Mouse (Mus musculus) hindbrain, postnatal 0 days (tissue): ENCODE data around the gene Nr4a1. TPM values are rescaled to one million over a fixed set of nuclear protein-coding genes. Genes with fewer than 3 reads are reported as not detected.

Experiments used
- ATAC-seq: fragments of 200-750 bp; cut with Nextera tagmentation; 2 replicates; pipeline ENCODE4 v1.8.0; 2017; ENCODE audit warnings: mild to moderate bottlenecking, moderate TSS enrichment, moderate library complexity
- DNase-seq: peaks from one replicate; pipeline ENCODE4 v3.0.0-alpha.2; 2015; ENCODE audit warnings: low spot score
- H3K27ac ChIP-seq: fragments of 300-500 bp; sonication (generic); 2 replicates; pipeline ENCODE4 v1.5.1; 2014; ENCODE audit warnings: mild to moderate bottlenecking
- H3K27me3 ChIP-seq: fragments of 300-500 bp; sonication (generic); 2 replicates; pipeline ENCODE4 v1.6.1; 2014; ENCODE audit warnings: low read length, mixed read lengths; ENCODE audit not compliant: insufficient read depth
- H3K36me3 ChIP-seq: fragments of 300-500 bp; sonication (generic); 2 replicates; pipeline ENCODE4 v1.6.1; 2014; ENCODE audit warnings: low read length, mixed read lengths; ENCODE audit not compliant: insufficient read depth
- H3K4me1 ChIP-seq: fragments of 300-500 bp; sonication (generic); 2 replicates; pipeline ENCODE4 v1.6.1; 2014; ENCODE audit warnings: antibody characterized with exemption, low read length, mixed read lengths; ENCODE audit not compliant: insufficient read depth
- H3K4me2 ChIP-seq: fragments of 300-500 bp; sonication (generic); 2 replicates; pipeline ENCODE4 v1.6.1; 2014; ENCODE audit warnings: low read depth, mild to moderate bottlenecking, low read length, moderate library complexity, mixed read lengths
- H3K4me3 ChIP-seq: fragments of 300-500 bp; sonication (generic); 2 replicates; pipeline ENCODE4 v1.5.1; 2014; ENCODE audit warnings: low read length
- H3K9ac ChIP-seq: fragments of 300-500 bp; sonication (generic); replicated peaks from 2 replicates; pipeline ENCODE4 v1.6.1; 2014; ENCODE audit warnings: mild to moderate bottlenecking, low read length, moderate library complexity, mixed read lengths
- H3K9me3 ChIP-seq: fragments of 300-500 bp; sonication (generic); 2 replicates; pipeline ENCODE4 v1.6.1; 2016; ENCODE audit warnings: low read length, mixed read lengths
- CTCF ChIP-seq: IDR thresholded peaks from 2 replicates; pipeline ENCODE4 v1.5.1; 2016; ENCODE audit warnings: antibody characterized with exemption, control low read depth, low read depth
- WGBS: fragments of 180-500 bp; shearing (Covaris S2); extraction: QIAGEN DNeasy Blood & Tissue Kit; methylation state at CpG from one replicate; pipeline ENCODE4 v1.1.7; 2014; 5-methylcytosine and 5-hydroxymethylcytosine counted together
- polyA plus RNA-seq: library from polyadenylated mRNA; unstranded; fragments of >200 nt; fragmentation: Nextera tagmentation; extraction: Ambion mirVana; gene quantifications from 2 replicates; pipeline ENCODE4 v1.2.1, GENCODE M21; 2015
- total RNA-seq: library from RNA; depleted of rRNA; stranded (reverse); fragments of >200 nt; gene quantifications from 2 replicates; pipeline ENCODE4 v1.2.3, GENCODE M21; 2014

Gene Nr4a1
- total and polyA plus RNA-seq, 2 experiments from 2014 or later = 6.5 to 10.3 TPM

- 74% methylated on average over 13 of the region's 13 CpGs for WGBS
- Histone ChIP-seq H3K9me3 (no peaks in the 10 kb centered on the region), H3K27me3 (peaks cover 6% of the 10 kb centered on the region; the same call in 1 of the 2 replicates), H3K4me3 (no peak overlapping the region), H3K9ac (no peak overlapping the region), H3K4me1 (peaks cover 2% of the 10 kb centered on the region), H3K36me3 (no peaks in the 10 kb centered on the region), H3K27ac (no peak overlapping the region), H3K4me2 (no peak overlapping the region)
- no peak for ATAC-seq
- no peak for DNase-seq
- TF ChIP-seq CTCF = no peak
Observed at GRCm38 (mm10) chr15:101260874-101261622, 7.0 kb downstream of the Nr4a1 start.

GRCm38 (mm10) chr15:101262502-101262901 lies 8.4 kb downstream of the Nr4a1 start:
- H3K27me3 ChIP-seq = peaks cover 6% of the 10 kb centered on the region; the same call in 1 of the 2 replicates
- WGBS = 69% methylated on average over 5 of the region's 5 CpGs
- no peak overlapping the region for H3K27ac ChIP-seq
- no peak overlapping the region for H3K9ac ChIP-seq
- no peak for DNase-seq
- H3K4me2 ChIP-seq = no peak overlapping the region
- no peak for TF ChIP-seq CTCF
- no peaks in the 10 kb centered on the region for H3K9me3 ChIP-seq
- no peaks in the 10 kb centered on the region for H3K36me3 ChIP-seq
- peaks cover 10% of the 10 kb centered on the region for H3K4me1 ChIP-seq
- H3K4me3 ChIP-seq = no peak overlapping the region
- no peak for ATAC-seq

GRCm38 (mm10) chr15:101266132-101266963 lies 12.3 kb downstream of the Nr4a1 start:
- Histone ChIP-seq H3K4me1 (peaks cover 11% of the 10 kb centered on the region), H3K4me3 (peak overlapping the region; percentile 54), H3K27ac (0 out of 2 replicates have a peak overlapping the region, but pooled peaks have one; percentile 2), H3K27me3 (peaks cover 6% of the 10 kb centered on the region; the same call in 1 of the 2 replicates), H3K36me3 (no peaks in the 10 kb centered on the region), H3K9ac (peak overlapping the region; percentile 48), H3K9me3 (no peaks in the 10 kb centered on the region), H3K4me2 (peak overlapping the region; percentile 97)
- DNase-seq (peak; percentile 84), ATAC-seq (peak; percentile 84)
- under 1% methylated on average over 48 of the region's 57 CpGs for WGBS
- 0 out of 2 replicates have a peak, but pooled peaks have one; percentile 3 for TF ChIP-seq CTCF

DNA sequence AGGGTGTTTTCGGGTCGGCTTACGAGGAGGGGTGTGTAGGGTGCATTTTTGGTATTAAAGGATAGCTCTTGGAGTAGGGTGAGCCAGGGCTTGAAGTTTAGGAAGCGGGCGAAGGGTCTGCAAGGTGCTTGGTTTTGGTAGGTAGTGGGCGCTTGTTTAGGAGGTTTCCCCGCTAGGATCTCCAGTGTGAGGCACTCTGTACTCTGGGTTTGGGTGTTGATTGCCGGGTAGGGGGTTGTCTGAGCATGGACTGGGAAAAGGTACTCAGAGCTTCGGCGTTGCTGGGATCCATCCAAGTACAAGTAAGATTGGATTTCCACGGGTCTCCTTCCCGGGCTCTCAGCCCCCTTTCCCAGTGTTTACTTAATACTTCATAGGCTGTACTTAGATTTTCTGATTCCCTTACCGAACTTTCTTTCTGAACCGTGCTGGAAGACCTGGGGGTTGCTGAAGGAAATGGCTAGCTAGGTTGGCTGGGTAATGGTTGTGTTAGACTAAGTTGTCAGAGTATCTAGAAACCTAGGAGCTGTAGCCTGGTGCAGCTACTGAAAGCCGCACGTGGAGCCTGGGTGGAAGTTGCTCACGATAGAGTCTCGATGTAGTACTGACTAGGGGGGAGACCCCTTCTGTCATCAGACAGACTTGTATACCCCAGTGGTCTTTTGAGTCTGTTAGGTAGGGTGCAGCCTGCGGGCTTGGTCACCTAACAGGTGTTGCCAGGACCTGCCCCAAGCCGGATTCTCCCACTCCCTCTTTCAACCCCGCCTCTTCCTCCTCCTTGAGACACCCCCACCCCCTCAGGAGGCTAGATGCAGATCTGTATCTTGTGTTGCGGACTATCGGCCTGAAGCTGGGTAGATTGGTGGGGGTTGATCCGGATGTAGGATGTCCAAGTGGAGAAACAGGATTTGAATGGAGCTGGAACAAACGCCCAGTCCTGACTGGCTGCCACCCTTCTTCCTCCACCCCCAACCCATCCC lies 13.3 kb downstream of the Nr4a1 start:
- H3K9ac ChIP-seq = peak overlapping the region; percentile 48
- peaks cover 6% of the 10 kb centered on the region; the same call in 1 of the 2 replicates for H3K27me3 ChIP-seq
- no peak for TF ChIP-seq CTCF
- DNase-seq = no peak
- peak overlapping the region; percentile 54 for H3K4me3 ChIP-seq
- peaks cover 11% of the 10 kb centered on the region for H3K4me1 ChIP-seq
- H3K36me3 ChIP-seq = no peaks in the 10 kb centered on the region; the same call in 1 of the 2 replicates
- H3K4me2 ChIP-seq = peak overlapping the region; percentile 97
- H3K9me3 ChIP-seq = no peaks in the 10 kb centered on the region
- WGBS = 8% methylated on average over 25 of the region's 25 CpGs
- no peak for ATAC-seq
- H3K27ac ChIP-seq = 0 out of 2 replicates have a peak overlapping the region, but pooled peaks have one; percentile 2

DNA sequence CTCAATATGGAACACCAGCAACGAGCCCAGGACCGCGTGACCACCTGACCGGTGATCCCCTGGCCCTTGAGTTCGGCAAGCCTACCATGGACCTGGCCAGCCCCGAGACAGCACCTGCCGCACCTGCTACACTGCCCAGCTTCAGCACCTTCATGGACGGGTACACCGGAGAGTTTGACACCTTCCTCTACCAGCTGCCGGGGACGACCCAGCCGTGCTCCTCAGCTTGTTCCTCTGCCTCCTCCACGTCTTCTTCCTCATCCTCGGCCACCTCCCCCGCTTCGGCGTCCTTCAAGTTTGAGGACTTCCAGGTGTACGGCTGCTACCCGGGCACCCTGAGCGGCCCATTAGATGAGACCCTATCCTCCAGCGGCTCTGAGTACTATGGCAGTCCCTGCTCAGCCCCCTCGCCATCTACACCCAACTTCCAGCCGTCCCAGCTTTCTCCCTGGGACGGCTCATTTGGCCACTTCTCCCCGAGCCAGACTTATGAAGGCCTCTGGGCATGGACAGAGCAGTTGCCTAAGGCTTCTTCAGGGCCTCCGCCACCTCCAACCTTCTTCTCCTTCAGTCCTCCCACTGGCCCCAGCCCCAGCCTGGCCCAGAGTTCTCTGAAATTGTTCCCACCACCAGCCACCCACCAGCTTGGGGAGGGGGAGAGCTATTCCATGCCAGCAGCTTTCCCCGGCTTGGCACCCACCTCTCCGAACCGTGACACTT lies 16.2 kb downstream of the Nr4a1 start:
- ATAC-seq (no peak), DNase-seq (no peak)
- H3K27ac ChIP-seq = no peak overlapping the region
- WGBS = 93% methylated on average over 29 of the region's 29 CpGs
- H3K9me3 ChIP-seq = no peaks in the 10 kb centered on the region
- H3K4me3 ChIP-seq = no peak overlapping the region
- H3K36me3 ChIP-seq = peaks cover 16% of the 10 kb centered on the region; the same call in 1 of the 2 replicates
- no peak for TF ChIP-seq CTCF
- H3K9ac ChIP-seq = no peak overlapping the region
- peaks cover 6% of the 10 kb centered on the region; the same call in 1 of the 2 replicates for H3K27me3 ChIP-seq
- peaks cover 11% of the 10 kb centered on the region for H3K4me1 ChIP-seq
- H3K4me2 ChIP-seq = no peak overlapping the region
